Mouse (Mus musculus) MEL (cell line): ENCODE data around the gene Fyn.

Experiments used
- CTCF ChIP-seq, 3 experiments: IDR thresholded peaks in 2 of 3; conservative IDR thresholded peaks in 1 of 3; 2 replicates each; pipeline ENCODE4 v1.5.1; 2011 to 2012; ENCODE audit warnings: low read length in 3 of 3, low read depth in 2 of 3, mild to moderate bottlenecking in 2 of 3, improper control_type of control experiment in 1 of 3, inconsistent platforms in 1 of 3, mixed read lengths in 1 of 3, moderate library complexity in 1 of 3; ENCODE audit not compliant: control insufficient read depth in 1 of 3, insufficient read depth in 1 of 3, poor library complexity in 1 of 3, severe bottlenecking in 1 of 3
- ELF1 ChIP-seq: IDR thresholded peaks from 2 replicates; pipeline ENCODE4 v1.6.1; 2014; ENCODE audit warnings: low read depth, mild to moderate bottlenecking, inconsistent platforms, low read length, improper control_type of control experiment, moderate library complexity
- EP300 ChIP-seq, 2 experiments: IDR thresholded peaks; 2 replicates each; pipeline ENCODE4 v1.6.1; 2011; ENCODE audit warnings: improper control_type of control experiment in 2 of 2, low read length in 2 of 2, low read depth in 1 of 2, mild to moderate bottlenecking in 1 of 2
- HCFC1 ChIP-seq: IDR thresholded peaks from 2 replicates; pipeline ENCODE4 v1.6.1; 2012; ENCODE audit warnings: low read depth, mild to moderate bottlenecking, inconsistent platforms, low read length, improper control_type of control experiment, moderate library complexity
- JUND ChIP-seq: IDR thresholded peaks from 2 replicates; pipeline ENCODE4 v1.6.1; 2011; ENCODE audit warnings: low read depth, mild to moderate bottlenecking, improper control_type of control experiment, low read length
- MEF2A ChIP-seq: IDR thresholded peaks from 2 replicates; pipeline ENCODE4 v1.6.1; 2014; ENCODE audit warnings: low read depth, mild to moderate bottlenecking, inconsistent platforms, low read length, improper control_type of control experiment; ENCODE audit not compliant: poor library complexity, insufficient replicate concordance, severe bottlenecking; ENCODE audit errors: extremely low read depth
- MXI1 ChIP-seq: IDR thresholded peaks from 2 replicates; pipeline ENCODE4 v1.6.1; 2011; ENCODE audit warnings: mild to moderate bottlenecking, low read depth, low read length, improper control_type of control experiment
- NELFE ChIP-seq: IDR thresholded peaks from 2 replicates; pipeline ENCODE4 v1.6.1; 2011; ENCODE audit warnings: low read depth, low read length, improper control_type of control experiment
- POLR2A ChIP-seq, 2 experiments: IDR thresholded peaks; 2 replicates each; pipeline ENCODE4 v1.6.1; 2011 to 2012; ENCODE audit warnings: low read length in 2 of 2, mild to moderate bottlenecking in 2 of 2, control low read depth in 1 of 2, improper control_type of control experiment in 1 of 2, low read depth in 1 of 2, moderate library complexity in 1 of 2; ENCODE audit not compliant: control insufficient read depth in 1 of 2, insufficient read depth in 1 of 2, poor library complexity in 1 of 2
- RAD21 ChIP-seq: IDR thresholded peaks from 2 replicates; pipeline ENCODE4 v1.6.1; 2011; ENCODE audit warnings: mild to moderate bottlenecking, low read depth, low read length, improper control_type of control experiment
- RCOR1 ChIP-seq: IDR thresholded peaks from 2 replicates; pipeline ENCODE4 v1.6.1; 2012; ENCODE audit warnings: low read depth, mild to moderate bottlenecking, inconsistent platforms, low read length, improper control_type of control experiment
- SIN3A ChIP-seq: IDR thresholded peaks from 2 replicates; pipeline ENCODE4 v1.6.1; 2012; ENCODE audit warnings: low read length, improper control_type of control experiment, inconsistent platforms
- ZMIZ1 ChIP-seq: IDR thresholded peaks from 2 replicates; pipeline ENCODE4 v1.6.1; 2012; ENCODE audit warnings: low read depth, mild to moderate bottlenecking, inconsistent platforms, low read length, improper control_type of control experiment, moderate library complexity

DNA sequence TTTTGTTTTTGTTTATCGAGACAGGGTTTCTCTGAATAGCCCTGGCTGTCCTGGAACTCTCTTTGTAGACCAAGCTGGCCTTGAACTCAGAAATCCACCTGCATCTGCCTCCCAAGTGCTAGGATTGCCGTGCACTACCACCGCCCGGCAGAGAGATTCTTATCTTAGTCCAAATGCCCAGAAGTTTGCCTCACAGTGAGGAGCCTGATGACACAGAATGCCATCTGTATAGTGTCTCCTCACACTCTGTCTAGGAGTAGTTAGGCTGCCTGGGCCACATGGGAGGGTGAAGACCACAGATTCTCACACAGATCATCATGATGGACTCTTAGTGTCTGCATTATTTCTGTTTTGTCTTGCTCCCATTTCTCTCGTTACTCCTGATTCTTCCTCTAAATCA is 140.1 kb downstream of the Fyn start:
- TF ChIP-seq CTCF (IDR thresholded peaks at IDR 0.05 in 2 of 3, conservative IDR thresholded peaks at IDR 0.05 in 1 of 3; ENCODE audit: control insufficient read depth in 1 of 3, insufficient read depth in 1 of 3, low read depth in 2 of 3, low read length in 3 of 3, poor library complexity in 1 of 3, severe bottlenecking in 1 of 3), result no peak
- no peak for TF ChIP-seq POLR2A (IDR thresholded peaks at IDR 0.05; ENCODE audit: control insufficient read depth in 1 of 2, insufficient read depth in 1 of 2, low read depth in 1 of 2, low read length in 2 of 2, poor library complexity in 1 of 2)
- no peak for TF ChIP-seq ELF1
- TF ChIP-seq HCFC1, result no peak
- TF ChIP-seq RCOR1, result no peak
- TF ChIP-seq EP300 (IDR thresholded peaks at IDR 0.05; ENCODE audit: low read depth in 1 of 2, low read length in 2 of 2), result no peak
- no peak for TF ChIP-seq ZMIZ1
- TF ChIP-seq SIN3A, result no peak
- TF ChIP-seq MEF2A, result no peak
- no peak for TF ChIP-seq JUND
- no peak for TF ChIP-seq NELFE
- no peak for TF ChIP-seq RAD21
- TF ChIP-seq MXI1, result no peak
